Mouse (Mus musculus): ENCODE data around the gene Csnk1d. TPM values are rescaled to one million over a fixed set of nuclear protein-coding genes. Genes with fewer than 3 reads are reported as not detected.

Csnk1d gene
- polyA plus RNA-seq, 1 experiment: 111 TPM

GRCm38 (mm10) chr11:120979711-120980426 lies 11.3 kb downstream of the Csnk1d start:
- Histone ChIP-seq H3K4me3 (ENCODE audit: control insufficient read depth, low read depth, low read length) (no peak overlapping the region), H3K36me3 (ENCODE audit: control insufficient read depth, insufficient read depth, low read length) (peaks cover 2% of the 10 kb centered on the region), H3K27me3 (ENCODE audit: control insufficient read depth, insufficient read depth, low read length) (no peaks in the 10 kb centered on the region), H3K27ac (ENCODE audit: control insufficient read depth, insufficient read depth, low read depth, low read length) (no peak overlapping the region), H3K4me1 (ENCODE audit: control insufficient read depth, insufficient read depth, low read length) (0 out of 2 replicates have a peak, but pooled peaks cover 2% of the 10 kb centered on the region)
- no peak for TF ChIP-seq POLR2A (IDR thresholded peaks at IDR 0.05; ENCODE audit: control insufficient read depth, low read depth, low read length)
- no peak for TF ChIP-seq CTCF (IDR thresholded peaks at IDR 0.05; ENCODE audit: control insufficient read depth, insufficient read depth, insufficient replicate concordance, low read depth, low read length)

DNA sequence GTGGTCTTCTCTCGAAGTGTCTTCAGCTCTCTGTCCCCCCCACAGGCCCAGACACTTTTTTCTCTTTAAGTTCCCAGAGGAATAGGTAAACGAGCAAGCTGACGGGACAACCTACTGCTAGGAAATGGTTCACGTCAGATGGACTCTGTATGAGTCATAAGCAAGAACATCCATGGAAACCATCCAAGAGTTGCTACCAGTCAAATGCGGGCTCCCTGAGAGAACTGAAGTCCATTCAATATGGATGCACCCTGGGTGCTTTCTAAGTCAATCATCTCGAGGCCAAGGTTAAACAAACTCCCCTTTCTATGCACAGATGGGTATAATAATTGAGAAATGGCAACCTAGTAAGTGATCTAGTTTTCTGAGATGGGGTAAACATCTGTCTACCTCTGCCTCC lies 17.8 kb downstream of the Csnk1d start:
- no peak overlapping the region for H3K27ac ChIP-seq (ENCODE audit: control insufficient read depth, insufficient read depth, low read depth, low read length)
- H3K4me3 ChIP-seq (ENCODE audit: control insufficient read depth, low read depth, low read length): no peak overlapping the region
- no peaks in the 10 kb centered on the region for H3K27me3 ChIP-seq (ENCODE audit: control insufficient read depth, insufficient read depth, low read length)
- H3K36me3 ChIP-seq (ENCODE audit: control insufficient read depth, insufficient read depth, low read length): no peaks in the 10 kb centered on the region; the same call in none of the 2 replicates
- TF ChIP-seq CTCF (IDR thresholded peaks at IDR 0.05; ENCODE audit: control insufficient read depth, insufficient read depth, insufficient replicate concordance, low read depth, low read length): no peak
- no peak for TF ChIP-seq POLR2A (IDR thresholded peaks at IDR 0.05; ENCODE audit: control insufficient read depth, low read depth, low read length)
- no peaks in the 10 kb centered on the region for H3K4me1 ChIP-seq (ENCODE audit: control insufficient read depth, insufficient read depth, low read length)

DNA sequence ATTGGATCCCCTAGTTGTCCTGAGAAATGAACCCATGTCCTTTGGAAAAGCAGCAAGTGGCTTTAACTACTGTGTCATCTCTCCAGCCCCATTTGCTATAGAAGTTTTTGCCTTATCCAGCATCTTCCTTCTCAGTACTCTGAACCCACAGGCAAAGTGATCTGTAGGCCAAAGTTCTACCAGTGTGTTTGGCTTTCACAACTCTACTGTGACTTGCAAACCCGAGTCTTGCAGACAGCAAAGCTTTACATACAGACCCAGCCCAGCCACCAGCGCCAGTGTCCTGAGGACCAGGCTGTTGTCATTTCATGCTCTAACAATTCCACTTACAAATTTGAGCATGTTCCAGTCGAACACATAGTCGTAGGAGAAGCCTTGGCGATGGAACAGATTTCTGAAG lies 19.9 kb downstream of the Csnk1d start:
- Histone ChIP-seq H3K36me3 (ENCODE audit: control insufficient read depth, insufficient read depth, low read length) (peaks cover 3% of the 10 kb centered on the region), H3K4me1 (ENCODE audit: control insufficient read depth, insufficient read depth, low read length) (no peaks in the 10 kb centered on the region), H3K27ac (ENCODE audit: control insufficient read depth, insufficient read depth, low read depth, low read length) (no peak overlapping the region), H3K4me3 (ENCODE audit: control insufficient read depth, low read depth, low read length) (no peak overlapping the region), H3K27me3 (ENCODE audit: control insufficient read depth, insufficient read depth, low read length) (no peaks in the 10 kb centered on the region)
- TF ChIP-seq CTCF (IDR thresholded peaks at IDR 0.05; ENCODE audit: control insufficient read depth, insufficient read depth, insufficient replicate concordance, low read depth, low read length) (no peak), POLR2A (IDR thresholded peaks at IDR 0.05; ENCODE audit: control insufficient read depth, low read depth, low read length) (no peak)

DNA sequence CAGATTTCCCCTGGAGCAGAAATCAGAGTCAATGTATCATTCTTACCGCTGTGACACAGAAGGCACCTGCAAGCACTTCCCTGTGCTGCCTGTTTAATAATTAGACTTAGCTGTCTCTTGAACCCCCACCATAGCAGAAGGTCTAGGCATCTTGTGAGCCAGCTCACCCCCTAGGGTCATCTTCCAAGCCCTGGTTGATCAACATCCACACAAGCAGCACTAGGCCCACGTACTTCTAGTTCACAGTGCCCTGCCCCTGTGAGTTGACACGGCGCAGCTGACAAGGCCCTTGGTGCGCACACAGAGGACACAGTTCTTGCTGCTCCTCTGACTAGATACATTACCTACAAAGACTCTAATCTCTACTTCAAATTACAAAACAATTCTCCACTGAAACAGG lies 21.4 kb downstream of the Csnk1d start:
- no peaks in the 10 kb centered on the region for H3K4me1 ChIP-seq (ENCODE audit: control insufficient read depth, insufficient read depth, low read length)
- no peaks in the 10 kb centered on the region for H3K27me3 ChIP-seq (ENCODE audit: control insufficient read depth, insufficient read depth, low read length)
- no peak overlapping the region for H3K4me3 ChIP-seq (ENCODE audit: control insufficient read depth, low read depth, low read length)
- peaks cover 3% of the 10 kb centered on the region for H3K36me3 ChIP-seq (ENCODE audit: control insufficient read depth, insufficient read depth, low read length)
- H3K27ac ChIP-seq (ENCODE audit: control insufficient read depth, insufficient read depth, low read depth, low read length): no peak overlapping the region
- TF ChIP-seq CTCF (IDR thresholded peaks at IDR 0.05; ENCODE audit: control insufficient read depth, insufficient read depth, insufficient replicate concordance, low read depth, low read length) (no peak), POLR2A (IDR thresholded peaks at IDR 0.05; ENCODE audit: control insufficient read depth, low read depth, low read length) (no peak)

DNA sequence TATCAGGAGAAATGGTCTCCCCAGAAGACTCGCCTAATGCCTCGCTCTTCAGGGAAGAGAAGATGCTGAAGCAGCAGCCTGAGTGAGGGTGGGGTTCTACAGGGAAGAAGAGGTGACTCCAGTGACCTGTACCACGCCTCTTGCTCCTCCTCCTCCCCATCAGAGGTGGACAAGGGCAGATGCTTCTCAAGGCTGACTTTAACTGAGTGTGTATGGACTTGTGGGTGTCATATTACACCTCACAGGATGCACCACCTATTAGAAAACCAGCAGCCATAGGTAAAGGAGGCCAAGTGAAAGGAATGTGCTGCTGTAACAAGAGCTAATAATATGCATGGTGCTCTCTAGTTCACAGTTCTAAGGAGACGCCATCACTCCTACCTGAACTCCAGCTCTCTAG lies 25.5 kb downstream of the Csnk1d start:
- H3K27me3 ChIP-seq (ENCODE audit: control insufficient read depth, insufficient read depth, low read length): no peaks in the 10 kb centered on the region
- no peak overlapping the region for H3K4me3 ChIP-seq (ENCODE audit: control insufficient read depth, low read depth, low read length)
- no peaks in the 10 kb centered on the region for H3K4me1 ChIP-seq (ENCODE audit: control insufficient read depth, insufficient read depth, low read length)
- no peak overlapping the region for H3K27ac ChIP-seq (ENCODE audit: control insufficient read depth, insufficient read depth, low read depth, low read length)
- peaks cover 6% of the 10 kb centered on the region for H3K36me3 ChIP-seq (ENCODE audit: control insufficient read depth, insufficient read depth, low read length)
- TF ChIP-seq CTCF (IDR thresholded peaks at IDR 0.05; ENCODE audit: control insufficient read depth, insufficient read depth, insufficient replicate concordance, low read depth, low read length) (no peak), POLR2A (IDR thresholded peaks at IDR 0.05; ENCODE audit: control insufficient read depth, low read depth, low read length) (no peak)

- H3K4me1 ChIP-seq (ENCODE audit: control insufficient read depth, insufficient read depth, low read length): no peaks in the 10 kb centered on the region
- no peaks in the 10 kb centered on the region for H3K27me3 ChIP-seq (ENCODE audit: control insufficient read depth, insufficient read depth, low read length)
- no peak overlapping the region for H3K4me3 ChIP-seq (ENCODE audit: control insufficient read depth, low read depth, low read length)
- TF ChIP-seq POLR2A (IDR thresholded peaks at IDR 0.05; ENCODE audit: control insufficient read depth, low read depth, low read length) (no peak), CTCF (IDR thresholded peaks at IDR 0.05; ENCODE audit: control insufficient read depth, insufficient read depth, insufficient replicate concordance, low read depth, low read length) (no peak)
- H3K27ac ChIP-seq (ENCODE audit: control insufficient read depth, insufficient read depth, low read depth, low read length): no peak overlapping the region
- H3K36me3 ChIP-seq (ENCODE audit: control insufficient read depth, insufficient read depth, low read length): peaks cover 6% of the 10 kb centered on the region
These were observed 26.7 kb downstream of the Csnk1d start for GRCm38 (mm10) chr11:120964195-120965157.

GRCm38 (mm10) chr11:120962909-120963308 lies 28.2 kb downstream of the Csnk1d start:
- no peaks in the 10 kb centered on the region for H3K4me1 ChIP-seq (ENCODE audit: control insufficient read depth, insufficient read depth, low read length)
- TF ChIP-seq POLR2A (IDR thresholded peaks at IDR 0.05; ENCODE audit: control insufficient read depth, low read depth, low read length) (no peak), CTCF (IDR thresholded peaks at IDR 0.05; ENCODE audit: control insufficient read depth, insufficient read depth, insufficient replicate concordance, low read depth, low read length) (no peak)
- no peak overlapping the region; the same call in 1 of the 2 replicates for H3K27ac ChIP-seq (ENCODE audit: control insufficient read depth, insufficient read depth, low read depth, low read length)
- no peak overlapping the region for H3K4me3 ChIP-seq (ENCODE audit: control insufficient read depth, low read depth, low read length)
- peaks cover 4% of the 10 kb centered on the region for H3K36me3 ChIP-seq (ENCODE audit: control insufficient read depth, insufficient read depth, low read length)
- no peaks in the 10 kb centered on the region for H3K27me3 ChIP-seq (ENCODE audit: control insufficient read depth, insufficient read depth, low read length)

Data from testis, adult 2 months (tissue).